Mouse (Mus musculus) embryo, embryonic 10.5 days (tissue): ENCODE measurements around the gene Atp6v1g1.

Source experiments
- DNase-seq: peaks from one replicate; pipeline ENCODE4 v3.0.0-alpha.2; 2015; ENCODE audit warnings: low spot score

Atp6v1g1 gene

GRCm38 (mm10) chr4:63580078-63580477 is 35.5 kb downstream of the Atp6v1g1 start:
- peak; percentile 76 for DNase-seq

GRCm38 (mm10) chr4:63582580-63582979 is 38.0 kb downstream of the Atp6v1g1 start:
- DNase-seq = peak; percentile 83

- DNase-seq = no peak
Observed at GRCm38 (mm10) chr4:63585216-63585615, 40.6 kb downstream of the Atp6v1g1 start.

GRCm38 (mm10) chr4:63586240-63586639 is 41.7 kb downstream of the Atp6v1g1 start:
- DNase-seq = no peak

- DNase-seq = no peak
Observed at GRCm38 (mm10) chr4:63589987-63590386, 45.4 kb downstream of the Atp6v1g1 start.

- DNase-seq = no peak
Observed at GRCm38 (mm10) chr4:63590538-63590937, 46.0 kb downstream of the Atp6v1g1 start.

GRCm38 (mm10) chr4:63594459-63595110 is 50.0 kb downstream of the Atp6v1g1 start:
- no peak for DNase-seq

GRCm38 (mm10) chr4:63595259-63595658 is 50.7 kb downstream of the Atp6v1g1 start:
- DNase-seq = no peak

GRCm38 (mm10) chr4:63596010-63596409 is 51.4 kb downstream of the Atp6v1g1 start:
- no peak for DNase-seq
